Mouse (Mus musculus): ENCODE results near the gene Gpld1.

Gpld1 gene

DNA sequence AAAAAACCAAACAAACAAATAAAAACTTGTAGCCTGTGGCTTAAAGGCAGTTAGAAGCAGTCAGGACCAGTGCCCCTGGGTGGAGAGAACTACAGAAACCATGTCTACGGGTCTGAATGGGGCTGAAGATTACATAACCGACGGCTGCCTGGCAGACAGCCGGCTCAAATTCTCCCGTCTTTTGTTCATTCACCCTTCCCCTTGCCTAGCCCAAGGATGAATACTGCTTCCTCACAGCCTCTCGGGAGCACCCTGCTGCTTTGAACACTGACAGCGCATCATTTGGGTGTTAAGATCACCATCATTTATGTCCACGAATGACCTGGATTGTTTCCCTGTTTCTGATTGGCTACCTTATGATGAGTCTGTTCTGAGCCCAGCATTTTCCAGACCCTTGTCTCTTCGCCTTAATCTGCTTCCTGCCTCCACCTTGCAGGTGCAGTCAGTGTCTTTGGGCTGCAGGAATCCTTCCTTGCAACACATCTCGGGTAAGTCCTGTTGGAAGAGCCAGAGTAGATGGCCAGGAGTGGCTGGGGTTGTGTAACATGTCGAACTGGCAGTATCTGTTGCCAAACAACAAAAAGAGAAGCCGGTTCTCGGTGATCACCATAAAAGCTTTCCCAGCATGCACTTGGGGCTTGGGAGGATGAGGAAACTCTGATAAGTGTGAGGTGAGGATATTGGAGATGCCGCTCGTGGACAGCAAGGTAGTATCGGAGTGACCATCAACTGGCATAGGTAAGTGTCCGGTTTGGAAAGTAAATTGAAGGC, at the start of gene Gpld1:
Gene Gpld1, plus strand, starts transcription at position 641 of the 771 bp plus-strand sequence.
- no peak for DNase-seq (ENCODE audit: low spot score in 2 of 2)

DNA sequence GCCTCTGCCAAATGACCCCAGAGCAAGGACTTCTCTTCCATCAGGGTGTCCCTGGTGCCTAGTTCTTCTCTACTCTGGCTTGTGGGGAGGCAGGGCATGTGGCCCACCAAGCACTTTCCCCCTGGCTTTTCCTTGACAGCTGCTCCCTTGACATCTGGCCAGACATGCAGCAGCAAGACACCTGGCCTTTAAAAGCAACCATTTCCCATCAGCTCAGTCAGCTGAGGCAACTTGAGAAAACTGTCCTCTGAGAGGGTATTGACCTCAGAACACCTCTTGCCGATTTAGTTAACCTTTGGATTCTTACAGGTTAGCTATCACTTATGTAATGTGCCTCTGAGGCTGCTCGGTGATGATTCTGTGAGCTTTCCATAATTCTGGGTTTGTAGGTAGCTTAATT, 49.1 kb upstream of the Gpld1 start:
- no peak for DNase-seq (ENCODE audit: low spot score in 2 of 2)

DNA sequence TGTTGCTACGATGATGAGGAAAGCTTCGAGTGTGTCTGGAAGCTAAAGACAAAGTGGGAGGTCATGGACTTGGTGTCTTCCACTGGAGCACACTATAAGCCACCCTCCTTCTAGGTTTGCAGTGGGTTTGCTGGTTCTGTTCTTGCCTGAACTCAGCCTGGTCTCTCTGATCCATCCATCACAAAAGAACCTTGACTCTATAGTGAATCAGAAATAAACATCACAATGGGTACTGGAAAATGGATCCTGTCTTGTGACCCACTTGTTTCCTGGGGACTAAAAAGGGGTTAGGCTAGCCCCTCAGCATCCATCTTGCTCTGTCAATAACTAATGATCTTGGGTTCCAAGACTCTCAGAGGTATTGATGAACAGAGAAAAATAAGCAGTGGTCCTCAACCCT, 41.0 kb upstream of the Gpld1 start:
- no peak for DNase-seq (ENCODE audit: low spot score in 2 of 2)

DNA sequence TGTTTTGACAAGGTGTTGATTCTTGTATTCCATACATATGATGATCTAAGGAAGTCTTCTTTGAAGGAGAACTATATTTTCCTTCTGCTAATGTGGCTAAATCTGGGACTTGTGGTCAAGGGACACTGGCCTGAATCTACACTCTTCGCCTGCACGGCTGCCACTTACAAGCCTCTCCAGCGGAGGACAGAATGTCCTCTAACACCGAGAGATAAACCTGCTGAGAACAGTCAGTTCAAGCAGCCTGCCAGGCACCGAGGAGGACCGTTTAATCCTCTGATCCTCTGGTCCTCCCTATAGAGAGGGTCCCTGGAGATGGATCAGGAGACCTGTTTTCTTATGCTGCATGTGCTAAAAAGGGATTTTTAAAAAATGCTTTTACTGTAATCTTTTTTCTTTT, 39.5 kb upstream of the Gpld1 start:
- no peak for DNase-seq (ENCODE audit: low spot score in 2 of 2)

DNA sequence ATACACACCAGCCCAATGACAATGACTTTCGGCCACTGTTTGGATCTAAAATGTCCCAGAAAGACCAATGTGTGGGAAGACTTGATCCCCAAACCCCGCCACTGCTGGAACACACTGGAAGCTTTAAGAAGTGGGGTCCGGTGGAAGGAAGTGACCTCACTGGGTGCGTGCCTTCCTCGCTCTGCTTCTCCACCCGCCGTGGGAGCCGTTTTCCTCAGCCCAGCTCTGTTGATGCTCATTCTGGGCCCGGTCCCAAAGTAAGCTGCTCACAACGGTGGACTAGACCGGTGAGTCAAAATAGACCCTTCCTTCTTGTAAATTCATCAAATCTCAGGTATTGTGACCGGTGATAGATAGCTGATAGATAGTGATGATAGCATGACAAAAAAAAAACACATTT, 37.5 kb upstream of the Gpld1 start:
- no peak for DNase-seq (ENCODE audit: low spot score in 2 of 2)

DNA sequence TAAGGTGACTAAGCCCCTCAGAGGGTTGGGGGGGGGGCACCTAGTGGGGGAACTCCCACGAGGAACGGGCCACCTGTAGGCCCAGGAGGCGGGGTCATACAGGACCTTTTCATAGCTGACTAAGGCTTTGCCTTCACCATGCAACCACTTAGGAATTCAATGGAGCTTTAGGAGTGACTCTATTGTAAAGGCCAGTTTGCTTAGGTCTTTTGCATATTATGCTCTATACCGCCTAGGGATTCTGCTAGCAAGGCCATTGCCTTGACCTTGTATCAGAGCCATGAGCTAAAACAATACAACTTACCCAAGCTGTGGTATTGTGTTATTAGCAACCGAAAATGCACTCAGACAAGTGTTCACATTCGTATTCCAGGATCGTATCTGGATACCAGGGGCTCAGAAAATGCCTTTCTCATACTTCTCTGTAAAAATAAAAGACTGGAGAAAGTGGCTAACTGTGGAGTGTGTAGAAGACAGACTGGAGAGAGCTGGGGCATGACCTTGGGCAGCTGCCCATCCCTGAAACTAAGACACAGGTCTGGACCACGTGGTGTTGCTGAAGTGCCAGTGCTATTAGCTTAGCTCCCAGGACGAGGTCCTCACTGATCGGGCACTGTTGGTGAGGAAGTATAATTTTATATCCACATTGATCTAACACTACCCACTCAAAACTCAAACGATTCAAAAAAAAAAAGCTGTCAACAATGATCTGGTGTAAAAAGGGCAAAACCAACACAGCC, 36.0 kb upstream of the Gpld1 start:
- DNase-seq (ENCODE audit: low spot score in 2 of 2), result no peak

DNA sequence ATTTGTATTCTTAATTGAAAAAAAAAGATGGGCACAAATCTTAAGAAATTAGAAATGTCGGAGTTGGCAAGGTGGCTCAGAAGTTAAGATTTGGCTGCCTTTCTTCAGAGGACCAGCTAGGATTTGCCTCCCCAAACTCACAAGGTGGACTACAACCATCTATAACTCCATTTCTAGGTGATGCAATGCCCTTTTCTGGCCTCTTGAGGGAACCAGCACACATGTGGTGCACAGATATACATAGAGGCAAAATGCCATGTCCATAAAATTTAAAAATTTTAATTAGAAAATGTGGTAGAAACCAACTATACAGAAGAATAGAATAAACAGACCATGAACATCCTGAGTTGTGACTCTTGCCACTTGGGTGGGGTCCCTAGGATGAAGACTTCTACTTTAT, 33.8 kb upstream of the Gpld1 start:
- DNase-seq (ENCODE audit: low spot score in 2 of 2), result no peak

DNA sequence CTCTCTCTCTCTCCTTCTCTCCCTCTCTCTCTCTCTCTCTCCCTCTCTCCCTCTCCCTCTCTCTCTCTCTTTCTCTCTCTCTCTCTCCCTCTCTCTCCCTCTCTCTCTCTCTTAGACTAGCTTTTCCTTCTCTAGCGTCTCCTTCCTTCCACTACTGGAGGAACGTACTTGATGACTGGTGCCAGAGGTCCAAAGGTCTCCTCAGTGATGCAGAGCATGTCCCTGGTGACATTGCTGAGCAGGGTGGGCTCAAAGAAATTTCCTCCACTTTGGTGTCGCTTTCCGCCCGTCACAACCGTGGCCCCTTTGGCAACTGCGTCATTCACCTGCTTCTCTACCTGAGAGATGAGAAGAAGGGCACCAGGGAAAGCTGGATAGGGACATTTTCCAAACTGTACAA, 29.4 kb upstream of the Gpld1 start:
- DNase-seq (ENCODE audit: low spot score in 2 of 2), result no peak

DNA sequence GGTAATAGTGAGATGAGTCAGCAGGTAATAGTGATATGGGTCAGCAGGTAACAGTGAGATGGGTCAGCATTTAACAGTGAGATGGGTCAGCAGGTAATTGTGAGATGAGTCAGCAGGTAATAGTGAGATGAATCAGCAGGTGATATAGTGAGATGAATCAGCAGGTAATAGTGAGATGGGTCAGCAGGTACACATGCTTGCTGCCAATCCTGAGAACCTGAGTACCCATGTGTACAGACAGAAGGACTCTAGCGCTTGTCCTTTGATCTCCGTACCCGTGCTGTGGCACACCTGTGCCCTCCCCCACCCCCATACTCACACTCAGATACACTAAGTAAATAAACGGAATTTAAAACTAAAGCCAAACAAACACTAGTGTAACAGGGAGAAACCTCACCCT, 28.0 kb upstream of the Gpld1 start:
- DNase-seq (ENCODE audit: low spot score in 2 of 2), result no peak

DNA sequence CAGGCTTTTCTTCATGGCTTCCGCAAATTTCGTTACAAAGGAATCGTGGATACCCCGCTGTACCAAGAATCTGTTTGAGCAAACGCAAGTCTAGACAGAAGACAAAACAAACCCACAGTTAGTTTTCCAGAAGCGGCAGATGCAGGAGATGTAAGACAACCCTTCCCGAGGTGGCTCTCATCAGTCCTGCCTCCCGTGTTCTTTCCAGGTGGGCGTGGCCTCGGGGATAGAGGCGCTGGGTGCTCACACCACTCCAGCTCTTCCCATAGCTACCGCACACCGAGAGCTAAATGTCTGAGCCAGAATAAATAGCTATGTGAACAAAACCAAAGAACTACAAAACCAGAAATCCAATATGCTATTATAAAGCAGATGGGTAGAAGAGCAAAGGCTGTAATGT, 27.1 kb upstream of the Gpld1 start:
- no peak for DNase-seq (ENCODE audit: low spot score in 2 of 2)

DNA sequence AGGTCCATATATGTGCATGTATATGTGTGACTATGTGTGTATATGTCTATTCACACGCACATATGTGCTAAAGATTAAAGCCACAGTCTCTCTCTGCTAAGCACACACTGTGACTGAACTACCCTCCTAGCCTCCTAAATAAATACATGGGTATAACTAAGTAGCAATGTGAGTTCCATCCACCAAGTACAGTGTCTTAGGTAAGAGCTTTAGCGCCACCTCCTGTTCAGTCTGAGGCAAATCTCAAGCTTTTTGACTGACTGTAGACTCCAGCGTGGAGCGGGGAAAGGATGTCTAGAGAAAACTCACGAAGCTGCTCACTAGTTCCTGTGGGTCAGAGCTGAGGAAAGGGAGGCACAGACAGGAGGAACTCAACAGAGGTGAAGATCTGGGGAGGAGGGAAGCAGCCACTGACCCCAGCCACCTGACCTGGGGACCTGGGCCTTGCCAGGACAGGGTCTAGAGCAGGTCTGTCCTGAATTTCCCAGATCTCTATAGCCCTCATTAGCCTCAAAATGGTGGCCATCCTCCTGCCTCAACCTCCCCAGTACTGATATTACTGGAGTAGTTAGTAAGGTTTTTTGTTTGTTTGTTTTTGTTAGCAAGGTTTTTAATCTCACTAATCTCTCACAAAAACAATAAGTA, 22.5 kb upstream of the Gpld1 start:
- DNase-seq (ENCODE audit: low spot score in 2 of 2), result peak in 1 of 2 experiments; percentile 44

DNA sequence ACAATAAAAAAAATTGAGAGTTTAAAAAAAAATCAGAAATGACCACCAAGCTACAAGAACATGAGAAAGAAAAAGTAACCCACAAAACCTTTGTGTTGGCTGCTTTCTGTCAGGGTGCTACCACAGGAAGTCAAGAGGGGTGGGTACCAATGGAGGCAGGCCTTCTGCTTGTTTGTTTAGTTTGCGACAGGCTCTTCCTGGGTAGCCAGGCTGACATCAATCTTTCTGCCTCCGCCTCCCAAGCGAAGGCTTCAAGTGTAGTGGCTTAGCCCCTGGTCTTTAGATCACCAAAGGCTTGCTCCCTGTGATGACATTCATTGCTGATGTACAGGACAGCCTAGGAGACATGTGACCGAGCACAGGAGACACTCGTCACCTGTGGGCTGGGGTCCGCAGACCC, 21.7 kb upstream of the Gpld1 start:
- DNase-seq (ENCODE audit: low spot score in 2 of 2), result no peak

DNA sequence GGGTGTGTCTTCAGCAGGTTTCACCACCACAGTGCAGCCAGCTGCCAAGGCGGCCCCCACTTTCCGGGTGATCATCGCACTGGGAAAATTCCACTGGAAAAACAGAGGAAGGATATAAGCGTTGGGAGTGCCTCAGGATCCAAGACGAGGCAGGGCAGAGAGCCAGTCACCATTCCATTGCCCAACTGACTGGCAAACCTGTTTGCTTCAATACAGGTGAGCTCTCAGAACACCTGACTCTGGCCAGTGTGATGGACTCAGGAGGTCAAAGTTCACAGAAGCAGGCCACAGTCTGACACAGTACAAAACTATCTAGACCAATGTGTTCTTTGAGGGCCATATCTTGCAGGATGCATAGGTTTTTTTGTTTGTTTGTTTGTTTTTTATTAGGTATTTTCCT, 19.0 kb upstream of the Gpld1 start:
- no peak for DNase-seq (ENCODE audit: low spot score in 2 of 2)

DNA sequence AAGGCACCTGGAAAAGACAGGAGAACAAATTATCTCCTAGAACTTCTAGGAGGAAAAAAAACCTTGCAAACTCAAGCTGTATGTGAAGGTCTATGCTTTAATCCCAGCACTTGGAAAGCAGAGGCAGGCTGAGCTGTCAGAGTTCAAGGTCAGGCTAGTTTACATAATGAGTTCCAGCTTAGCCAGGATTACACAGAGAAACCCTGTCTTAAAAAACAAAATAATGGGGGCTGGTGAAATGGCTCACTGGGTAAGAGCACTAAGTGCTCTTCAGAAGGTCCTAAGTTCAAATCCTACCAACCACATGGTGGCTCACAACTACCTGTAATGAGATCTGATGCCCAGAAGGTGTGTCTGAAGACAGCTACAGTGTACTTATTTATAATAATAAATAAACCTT, 12.4 kb upstream of the Gpld1 start:
- no peak for DNase-seq (ENCODE audit: low spot score in 2 of 2)

DNA sequence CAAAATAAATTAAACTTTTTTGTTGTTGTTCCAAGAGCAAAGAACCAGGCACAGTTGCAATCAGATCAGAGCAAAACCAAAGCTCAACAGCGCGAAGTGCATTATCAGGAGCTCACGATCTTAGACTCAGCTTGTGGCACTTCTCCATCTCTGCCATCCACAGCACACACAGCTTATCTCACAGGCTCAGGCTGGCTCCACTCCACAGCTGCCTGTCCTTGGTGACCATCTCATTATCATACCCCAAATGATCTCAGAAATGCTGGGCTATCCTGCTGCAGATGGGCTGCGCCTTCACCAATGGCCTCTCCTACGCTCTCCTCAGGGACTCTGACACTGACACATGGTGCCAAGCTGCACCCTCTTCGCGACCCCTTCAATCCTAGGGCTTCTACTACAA, 9.8 kb upstream of the Gpld1 start:
- no peak for DNase-seq (ENCODE audit: low spot score in 2 of 2)

DNA sequence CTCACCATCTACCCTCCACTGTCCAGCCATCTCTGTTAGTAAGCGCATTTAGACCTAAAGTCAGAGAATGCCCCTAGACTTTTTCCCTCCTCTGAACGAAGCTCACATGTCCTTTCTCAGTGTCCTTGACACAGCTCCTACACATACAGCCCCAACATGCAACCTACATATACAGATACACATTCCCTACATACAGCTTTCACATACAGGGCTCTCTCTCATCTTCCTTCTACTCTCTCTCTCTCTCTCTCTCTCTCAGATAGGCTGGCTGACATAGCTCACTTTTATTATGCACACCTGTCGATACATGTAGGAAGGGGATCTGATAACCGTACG, 6.2 kb upstream of the Gpld1 start:
- no peak for DNase-seq (ENCODE audit: low spot score in 2 of 2)

DNA sequence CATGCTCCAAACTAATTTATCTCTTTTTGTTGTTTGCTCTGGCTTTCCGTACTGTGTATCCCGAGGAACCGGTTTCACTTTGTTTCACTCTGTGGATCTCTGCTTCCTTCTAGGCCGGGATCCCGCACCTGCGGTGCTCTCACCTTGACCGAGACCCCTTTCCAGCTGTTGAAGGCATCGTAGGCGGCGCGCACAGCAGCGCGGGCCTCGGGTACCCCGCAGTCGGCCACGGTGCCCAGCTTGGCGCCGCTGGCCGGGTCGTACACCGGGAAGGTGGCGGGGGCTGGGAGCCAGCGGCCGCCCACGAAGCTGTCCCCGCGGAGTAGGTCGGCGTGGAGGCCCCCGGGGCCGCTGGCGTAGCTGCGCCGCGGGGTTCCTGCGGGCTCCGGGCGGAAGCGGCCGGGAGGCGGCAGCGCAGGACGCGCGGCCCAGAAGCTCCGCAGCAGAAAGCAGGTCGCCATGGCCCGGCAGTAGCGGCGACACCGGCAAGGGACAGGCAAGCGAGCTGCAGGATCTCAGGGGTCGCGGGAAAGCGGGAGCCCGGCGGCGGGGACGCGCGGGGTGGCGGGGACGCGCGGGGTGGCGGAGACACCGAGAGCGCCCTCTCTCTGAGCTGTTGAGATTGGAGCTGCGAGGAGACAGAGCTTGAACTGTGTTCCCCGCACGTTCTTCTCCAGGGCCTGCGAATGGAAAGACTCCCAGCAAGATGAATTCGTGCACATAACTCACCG, 5.7 kb upstream of the Gpld1 start, which contains the start of gene Aldh5a1:
Gene Aldh5a1, minus strand, starts transcription at position 554 of the 731 bp plus-strand sequence.
- peak; percentile 71 to 83 for DNase-seq (ENCODE audit: low spot score in 2 of 2)

DNA sequence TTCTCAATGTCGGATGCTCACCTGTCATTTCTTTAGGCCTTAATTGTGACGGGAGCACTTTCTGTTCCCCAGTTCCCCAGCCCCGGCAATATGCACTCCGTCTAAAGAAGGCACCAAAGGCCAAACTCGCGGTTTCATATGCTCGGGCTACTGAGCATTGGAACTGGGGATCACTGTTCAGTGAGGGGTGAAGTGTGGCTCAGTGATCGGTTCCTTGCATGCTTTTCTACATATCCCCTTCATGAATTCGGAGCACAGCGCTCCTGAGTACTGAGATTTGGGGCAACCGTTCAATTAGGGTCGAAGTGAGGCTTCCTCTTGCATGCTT, 5.1 kb upstream of the Gpld1 start:
- no peak for DNase-seq (ENCODE audit: low spot score in 2 of 2)

DNA sequence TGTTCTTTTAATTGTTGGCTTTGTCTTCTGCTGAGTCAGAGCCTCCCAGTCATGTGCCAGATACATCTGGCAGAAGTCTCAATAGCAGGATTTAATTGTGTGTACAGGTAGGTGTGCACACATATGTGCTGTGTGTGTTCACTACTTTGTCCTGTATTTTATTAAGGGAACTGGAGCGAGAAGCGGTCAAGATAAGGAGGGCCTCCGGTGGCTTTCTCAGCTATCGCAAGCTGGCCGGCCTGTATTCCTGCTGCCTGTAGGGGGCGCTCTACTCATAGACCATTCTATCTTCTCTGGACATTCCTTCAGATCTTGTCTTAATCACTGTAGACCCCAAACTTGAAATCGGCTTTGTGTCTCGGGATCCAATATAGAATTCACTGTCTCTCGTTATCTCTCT, 4.3 kb upstream of the Gpld1 start:
- DNase-seq (ENCODE audit: low spot score in 2 of 2), result peak; percentile 51 to 76

DNA sequence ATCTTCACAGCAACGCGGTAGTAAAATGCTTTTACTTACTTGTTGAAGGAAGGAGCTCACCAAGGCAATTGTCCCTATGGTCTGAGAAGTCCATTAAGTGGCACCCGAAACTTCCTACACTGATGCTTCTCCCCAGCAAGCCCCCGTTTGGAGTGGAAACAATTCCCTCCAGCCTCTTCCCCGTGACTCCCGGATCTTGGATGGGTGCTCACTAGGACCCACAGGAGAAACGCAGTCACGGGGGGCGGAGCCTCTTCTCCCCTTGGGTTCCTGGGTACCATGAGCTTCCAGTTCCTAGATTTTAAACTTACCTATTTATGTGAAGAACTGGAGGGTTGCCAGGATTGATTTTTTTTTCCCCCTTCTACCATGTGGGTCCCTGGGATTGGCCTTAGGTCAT, 3.5 kb upstream of the Gpld1 start:
- no peak for DNase-seq (ENCODE audit: low spot score in 2 of 2)

DNA sequence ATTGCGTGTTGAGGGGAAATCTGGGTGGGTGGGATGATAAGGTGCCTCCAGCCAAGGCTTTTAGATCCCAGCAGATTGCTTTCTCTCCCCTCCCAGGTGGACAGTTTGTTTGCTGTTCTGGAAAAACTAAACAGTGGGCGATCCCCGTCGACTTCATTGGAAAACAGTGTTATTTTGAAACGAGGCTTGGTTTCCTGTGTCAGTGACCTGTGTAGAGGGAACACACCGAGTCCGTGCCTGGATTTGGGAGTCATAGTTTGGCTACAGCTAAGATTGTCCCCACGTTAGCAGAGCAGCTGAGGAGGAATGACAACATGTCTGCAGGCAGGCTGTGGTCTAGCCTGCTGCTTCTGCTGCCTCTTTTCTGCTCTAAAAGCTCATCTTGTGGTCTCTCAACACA, 351 bp downstream of the Gpld1 start:
- DNase-seq (ENCODE audit: low spot score in 2 of 2), result no peak

DNA sequence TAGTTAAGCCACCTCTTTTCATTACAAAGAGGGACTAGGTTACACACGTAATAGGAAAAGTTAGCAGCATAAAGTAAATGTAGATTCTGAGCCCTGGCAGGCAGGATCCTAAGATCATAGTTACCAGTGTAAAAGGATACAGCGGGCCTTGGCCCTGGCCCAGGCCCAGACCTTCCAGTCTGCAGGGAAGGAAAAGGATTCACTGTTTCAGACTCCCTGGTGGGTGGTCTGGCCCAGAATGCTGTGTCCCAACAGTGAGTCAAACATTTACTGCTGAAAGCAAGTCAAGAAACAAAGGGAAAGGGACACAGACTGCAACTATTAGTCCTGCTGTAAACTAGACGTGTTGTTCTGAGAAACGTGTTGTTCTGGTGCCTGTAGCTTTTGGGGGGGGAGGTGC, 2.6 kb downstream of the Gpld1 start:
- DNase-seq (ENCODE audit: low spot score in 2 of 2), result peak in 1 of 2 experiments; percentile 19
